Mouse (Mus musculus) forebrain, embryonic 12.5 days (tissue): ENCODE measurements at regions not wholly inside any gene's neighbourhood (a gene's known extent, or its start where the extent isn't known, plus 50 kb on each side); places are given as distances from the start of the nearest gene placed in this dataset.

Experiments used
- ATAC-seq: fragments of 200-750 bp; cut with Nextera tagmentation; 2 replicates; pipeline ENCODE4 v1.8.0; 2017; ENCODE audit warnings: moderate TSS enrichment; ENCODE audit not compliant: low FRiP score
- H3K27ac ChIP-seq: fragments of 300-500 bp; sonication (generic); 2 replicates; pipeline ENCODE4 v1.5.1; 2016; ENCODE audit warnings: mild to moderate bottlenecking
- H3K27me3 ChIP-seq: fragments of 300-500 bp; sonication (generic); 2 replicates; pipeline ENCODE4 v1.6.1; 2016; ENCODE audit warnings: mild to moderate bottlenecking
- H3K36me3 ChIP-seq: fragments of 300-500 bp; sonication (generic); replicated peaks from 2 replicates; pipeline ENCODE4 v1.6.1; 2016; ENCODE audit warnings: mild to moderate bottlenecking
- H3K4me1 ChIP-seq: fragments of 300-500 bp; sonication (generic); 2 replicates; pipeline ENCODE4 v1.6.1; 2016
- H3K4me2 ChIP-seq: fragments of 300-500 bp; sonication (generic); 2 replicates; pipeline ENCODE4 v1.6.1; 2016; ENCODE audit warnings: mild to moderate bottlenecking, moderate library complexity
- H3K4me3 ChIP-seq: fragments of 300-500 bp; sonication (generic); replicated peaks from 2 replicates; pipeline ENCODE4 v1.5.1; 2016; ENCODE audit warnings: mild to moderate bottlenecking
- H3K9ac ChIP-seq: fragments of 300-500 bp; sonication (generic); 2 replicates; pipeline ENCODE4 v1.6.1; 2016; ENCODE audit warnings: mild to moderate bottlenecking
- H3K9me3 ChIP-seq: fragments of 300-500 bp; sonication (generic); 2 replicates; pipeline ENCODE4 v1.6.1; 2016
- WGBS: fragments of 180-500 bp; shearing (Covaris S2); methylation state at CpG from one replicate; pipeline ENCODE4 v1.1.7; 2016; 5-methylcytosine and 5-hydroxymethylcytosine counted together

DNA sequence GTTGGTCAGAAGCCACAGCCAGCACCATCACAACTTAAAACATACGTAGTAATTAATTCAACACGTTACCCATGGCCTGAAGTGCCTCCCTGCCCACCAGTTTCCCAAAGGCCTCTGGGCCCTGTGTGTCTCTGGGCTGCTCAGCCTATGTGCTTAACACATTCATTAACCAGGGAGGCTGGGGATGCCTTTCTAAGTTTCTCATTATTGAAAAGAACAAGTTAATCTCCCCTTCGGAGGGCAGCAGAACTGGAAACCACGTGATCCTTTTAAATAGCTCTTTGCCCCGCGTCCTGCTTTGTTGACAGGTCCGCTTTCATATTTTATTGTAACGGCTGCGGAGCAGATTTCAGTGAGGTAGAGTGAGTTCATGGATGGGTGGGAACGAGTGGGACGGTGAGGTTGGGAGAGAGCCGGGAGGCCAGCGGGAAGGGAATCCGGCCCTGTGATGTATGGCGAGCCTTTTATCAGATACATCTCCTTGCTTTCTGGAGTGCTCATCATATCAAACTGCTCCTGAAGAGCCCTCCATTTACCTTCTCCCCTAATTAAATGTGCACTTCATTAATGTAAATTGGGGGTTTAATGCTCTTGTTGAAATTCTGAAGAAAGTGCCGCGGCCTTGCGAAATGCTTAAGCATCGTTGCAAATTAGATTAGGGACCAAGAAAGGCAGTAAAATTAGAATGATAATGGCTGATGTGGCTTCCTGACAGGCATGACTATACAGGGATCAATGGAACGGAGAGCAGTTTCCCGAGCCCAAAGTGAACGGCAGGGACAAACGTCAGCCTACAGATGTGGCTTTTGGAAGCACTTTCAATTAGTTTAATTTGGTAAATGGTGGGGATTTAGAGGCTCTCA, 127.0 kb downstream of the Nkx6-1 start:
- Histone ChIP-seq H3K36me3 (no peaks in the 10 kb centered on the region), H3K9ac (no peak overlapping the region), H3K4me2 (peak overlapping the region; percentile 31), H3K4me3 (no peak overlapping the region), H3K27me3 (peaks cover 94% of the 10 kb centered on the region), H3K27ac (no peak overlapping the region), H3K9me3 (no peaks in the 10 kb centered on the region), H3K4me1 (peaks cover 18% of the 10 kb centered on the region)
- WGBS: 0% methylated on average over 23 of the region's 23 CpGs
- ATAC-seq: peak; percentile 76

DNA sequence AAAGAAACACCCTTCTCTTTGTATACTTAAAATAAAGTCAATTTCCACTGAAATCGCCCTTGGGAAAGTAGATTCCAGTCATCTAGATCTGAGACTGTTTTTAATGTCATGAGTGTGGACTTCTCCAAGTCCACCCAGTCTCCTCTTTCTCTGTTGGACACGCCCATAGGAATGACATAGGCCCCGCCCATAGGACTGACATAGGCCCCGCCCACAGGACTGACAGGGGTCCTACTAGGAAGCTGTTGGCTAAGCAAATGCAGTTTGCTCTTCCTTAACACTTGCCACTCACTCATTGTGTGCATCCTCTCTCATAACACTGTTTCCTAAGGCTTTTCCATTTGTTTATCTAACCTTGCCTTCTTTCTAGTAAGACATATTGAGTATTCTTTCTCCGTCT, 129.3 kb downstream of the Nkx6-1 start:
- Histone ChIP-seq H3K4me2 (no peak overlapping the region), H3K9ac (no peak overlapping the region), H3K27me3 (peaks cover 95% of the 10 kb centered on the region), H3K36me3 (no peaks in the 10 kb centered on the region), H3K4me1 (peaks cover 18% of the 10 kb centered on the region), H3K9me3 (no peaks in the 10 kb centered on the region), H3K27ac (no peak overlapping the region), H3K4me3 (no peak overlapping the region)
- WGBS: 64% methylated on average over 5 of the region's 5 CpGs
- ATAC-seq: no peak

DNA sequence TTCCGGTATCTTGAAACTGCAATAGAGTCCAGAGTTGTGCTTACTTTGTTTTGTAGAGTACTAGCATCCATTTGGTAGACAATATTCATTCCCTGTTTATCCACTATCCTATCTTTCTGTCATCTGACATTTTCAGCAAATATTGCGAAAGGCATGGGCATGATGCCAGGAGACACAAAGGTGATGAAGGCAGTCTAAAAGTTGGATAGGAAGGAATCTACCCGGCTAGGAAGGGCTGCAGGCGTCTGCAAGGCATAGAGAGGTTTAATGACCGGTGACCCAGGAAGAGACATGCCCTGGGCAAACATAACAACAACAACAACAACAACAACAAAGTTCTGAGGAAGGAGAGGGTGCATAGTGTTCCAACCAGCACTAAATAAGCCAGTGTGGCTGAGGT, 139.4 kb downstream of the Nkx6-1 start:
- no peak overlapping the region for H3K4me2 ChIP-seq
- no peak for ATAC-seq
- no peaks in the 10 kb centered on the region for H3K36me3 ChIP-seq
- H3K9ac ChIP-seq: no peak overlapping the region
- no peak overlapping the region for H3K4me3 ChIP-seq
- H3K27me3 ChIP-seq: peaks cover 99% of the 10 kb centered on the region
- 48% methylated on average over 5 of the region's 5 CpGs for WGBS
- H3K4me1 ChIP-seq: peaks cover 32% of the 10 kb centered on the region
- H3K27ac ChIP-seq: no peak overlapping the region
- H3K9me3 ChIP-seq: no peaks in the 10 kb centered on the region

DNA sequence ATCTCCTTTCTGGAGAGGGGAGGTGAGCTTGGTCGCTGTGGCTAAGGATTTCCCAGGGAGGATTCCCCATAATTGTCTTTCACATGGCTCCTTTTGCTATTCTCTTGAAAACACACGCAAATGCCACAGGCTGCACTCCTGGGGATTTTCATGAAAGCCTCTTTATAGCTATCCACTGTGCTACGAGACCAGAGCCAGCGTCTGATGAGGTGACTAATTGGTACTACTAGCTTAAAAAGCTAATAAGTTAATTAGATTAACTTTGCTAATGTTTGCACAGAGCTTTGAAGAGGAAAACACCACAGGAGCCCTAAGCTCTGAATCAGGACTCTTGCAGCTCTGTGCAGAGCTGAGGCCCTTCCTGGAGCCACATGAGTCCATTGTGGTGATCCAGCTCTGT, 140.1 kb downstream of the Nkx6-1 start:
- peaks cover 96% of the 10 kb centered on the region for H3K27me3 ChIP-seq
- no peak overlapping the region for H3K9ac ChIP-seq
- WGBS: 2% methylated on average over 4 of the region's 4 CpGs
- no peak overlapping the region for H3K4me2 ChIP-seq
- H3K9me3 ChIP-seq: no peaks in the 10 kb centered on the region
- peaks cover 32% of the 10 kb centered on the region for H3K4me1 ChIP-seq
- H3K4me3 ChIP-seq: no peak overlapping the region
- no peaks in the 10 kb centered on the region for H3K36me3 ChIP-seq
- H3K27ac ChIP-seq: no peak overlapping the region
- 0 out of 2 replicates have a peak, but pooled peaks have one; percentile 17 for ATAC-seq

DNA sequence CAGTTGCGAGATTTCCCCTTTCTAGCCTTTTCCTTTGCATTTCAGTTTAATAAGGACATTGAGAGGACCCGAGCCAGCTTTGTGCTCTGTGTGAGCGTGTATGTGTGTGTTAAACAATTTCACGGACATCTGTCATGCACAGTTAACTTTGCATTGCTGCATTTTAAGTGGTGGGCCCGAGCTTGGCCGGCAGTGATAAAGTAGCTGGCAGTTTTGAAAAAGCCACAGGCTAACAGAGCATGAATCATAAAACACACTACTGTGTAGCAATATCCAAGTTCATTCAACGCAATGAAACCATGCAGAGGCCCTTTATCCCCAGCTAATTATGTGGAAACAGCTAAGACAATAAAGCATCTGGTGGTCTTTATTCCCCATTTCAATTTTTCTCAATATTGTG, 140.9 kb downstream of the Nkx6-1 start:
- H3K27ac ChIP-seq: no peak overlapping the region

DNA sequence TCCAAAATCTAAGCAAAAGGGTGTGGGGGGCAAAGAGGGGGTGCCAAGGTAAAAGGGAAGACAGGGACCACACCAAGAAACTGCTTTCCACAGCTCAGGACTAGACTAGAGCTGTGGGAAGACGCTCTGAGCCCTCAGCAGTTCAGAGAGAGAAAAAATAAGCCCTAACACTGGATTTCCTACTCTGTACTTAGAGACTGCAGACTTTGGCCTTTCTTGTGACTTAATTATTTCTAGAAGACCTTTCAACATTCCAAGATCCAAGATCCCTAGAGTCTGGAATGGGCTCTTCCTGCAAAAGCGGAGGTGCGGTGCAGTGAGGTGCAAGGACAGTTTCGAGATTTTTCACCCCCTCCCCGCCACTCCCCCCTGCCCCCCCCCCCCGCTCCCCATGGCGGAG, 141.3 kb downstream of the Nkx6-1 start:
- WGBS: 12% methylated on average over 7 of the region's 7 CpGs
- Histone ChIP-seq H3K27ac (no peak overlapping the region), H3K27me3 (peaks cover 94% of the 10 kb centered on the region), H3K4me1 (peaks cover 42% of the 10 kb centered on the region), H3K4me2 (peak overlapping the region; percentile 13; the same call in 1 of the 2 replicates), H3K9ac (no peak overlapping the region), H3K9me3 (no peaks in the 10 kb centered on the region), H3K36me3 (no peaks in the 10 kb centered on the region), H3K4me3 (no peak overlapping the region)
- ATAC-seq: no peak; the same call in 1 of the 2 replicates

More for the DNA sequence above, 140.9 kb downstream of the Nkx6-1 start:
- Histone ChIP-seq H3K4me1 (peaks cover 38% of the 10 kb centered on the region), H3K36me3 (no peaks in the 10 kb centered on the region), H3K9ac (no peak overlapping the region), H3K9me3 (no peaks in the 10 kb centered on the region), H3K27me3 (peaks cover 95% of the 10 kb centered on the region), H3K4me3 (no peak overlapping the region), H3K4me2 (peak overlapping the region; percentile 13; the same call in 1 of the 2 replicates)
- ATAC-seq: peak; percentile 52
- WGBS: 2% methylated on average over 7 of the region's 7 CpGs

DNA sequence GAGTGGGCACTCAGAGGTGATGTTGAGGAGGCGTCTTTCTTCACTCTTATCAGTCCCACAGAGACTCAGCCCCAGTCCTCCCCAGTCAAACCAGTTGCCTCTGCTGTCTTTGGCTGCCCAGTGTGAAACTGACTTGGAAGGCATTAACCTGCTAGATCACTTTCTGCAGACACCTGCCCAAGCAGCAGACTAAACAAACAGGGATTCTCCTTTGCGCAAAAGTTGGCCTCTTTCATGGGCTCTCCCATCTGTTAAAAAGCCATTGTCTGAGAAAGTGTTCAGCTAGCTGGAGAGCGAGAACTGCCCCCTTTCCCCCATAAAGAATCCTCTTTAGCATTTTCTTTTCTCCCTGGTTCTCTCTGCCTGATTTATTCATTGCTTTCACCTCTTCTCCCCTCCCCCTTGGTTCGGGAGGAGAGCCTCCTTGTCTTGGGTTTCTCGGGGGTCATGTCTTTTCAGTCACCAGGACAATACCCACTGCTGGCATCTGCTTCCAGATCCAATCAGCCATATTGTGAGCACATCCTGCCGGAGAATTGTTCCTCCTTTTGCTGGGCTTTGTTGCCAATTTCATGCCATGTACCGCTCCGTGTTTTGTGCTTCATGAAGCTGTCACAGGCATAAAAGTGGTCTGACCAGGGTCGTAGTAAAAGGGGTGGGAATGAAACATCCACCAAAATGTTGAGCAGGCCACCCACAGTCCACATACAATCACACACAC, 143.7 kb downstream of the Nkx6-1 start:
- Histone ChIP-seq H3K27ac (no peak overlapping the region), H3K4me3 (no peak overlapping the region), H3K36me3 (no peaks in the 10 kb centered on the region), H3K27me3 (peaks cover 90% of the 10 kb centered on the region), H3K4me2 (peak overlapping the region; percentile 8; the same call in 1 of the 2 replicates), H3K9ac (no peak overlapping the region), H3K4me1 (peaks cover 44% of the 10 kb centered on the region), H3K9me3 (no peaks in the 10 kb centered on the region)
- 9% methylated on average over 9 of the region's 9 CpGs for WGBS
- ATAC-seq: no peak

DNA sequence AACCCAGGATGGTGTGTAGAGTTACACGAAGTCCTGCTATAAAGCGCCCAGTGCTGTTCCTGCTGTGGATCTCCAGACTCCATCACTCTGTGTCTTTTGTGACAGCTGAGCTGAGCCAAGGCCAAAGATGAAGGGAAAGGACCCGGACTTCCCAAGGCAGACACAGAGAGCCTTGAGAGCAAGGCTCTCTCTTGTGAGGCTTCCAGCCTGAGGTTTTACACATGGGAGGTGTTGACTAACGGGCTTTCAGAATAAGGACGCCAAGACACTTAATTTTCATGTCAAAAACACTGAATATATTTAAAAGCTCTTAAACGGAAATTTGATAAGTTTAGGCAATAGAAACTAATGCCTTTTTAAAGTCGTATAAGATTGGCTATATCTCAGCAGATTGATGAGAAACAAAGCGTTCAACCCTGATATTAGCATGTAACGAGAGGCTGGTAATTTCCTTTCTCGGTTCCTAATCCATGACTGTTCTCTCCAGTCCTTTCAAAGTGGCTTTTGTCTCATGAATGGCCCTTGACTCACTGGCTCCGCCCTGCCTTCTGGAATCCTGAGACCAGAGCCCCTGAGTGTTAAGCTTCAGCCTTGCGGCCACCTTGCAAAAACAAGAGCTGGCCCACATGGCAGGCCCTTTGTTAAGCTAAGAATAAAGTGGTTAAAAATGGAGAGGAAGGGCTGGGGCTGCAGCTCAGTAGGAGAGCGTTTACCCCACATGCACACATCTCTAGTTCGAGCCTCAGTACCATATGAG, 145.8 kb downstream of the Nkx6-1 start:
- no peaks in the 10 kb centered on the region for H3K36me3 ChIP-seq
- peaks cover 88% of the 10 kb centered on the region for H3K27me3 ChIP-seq
- no peak overlapping the region for H3K4me2 ChIP-seq
- 9% methylated on average over 14 of the region's 14 CpGs for WGBS
- H3K27ac ChIP-seq: no peak overlapping the region
- no peak overlapping the region for H3K9ac ChIP-seq
- H3K9me3 ChIP-seq: no peaks in the 10 kb centered on the region
- no peak overlapping the region for H3K4me3 ChIP-seq
- H3K4me1 ChIP-seq: peaks cover 34% of the 10 kb centered on the region
- peak; percentile 61; the same call in 1 of the 2 replicates for ATAC-seq

DNA sequence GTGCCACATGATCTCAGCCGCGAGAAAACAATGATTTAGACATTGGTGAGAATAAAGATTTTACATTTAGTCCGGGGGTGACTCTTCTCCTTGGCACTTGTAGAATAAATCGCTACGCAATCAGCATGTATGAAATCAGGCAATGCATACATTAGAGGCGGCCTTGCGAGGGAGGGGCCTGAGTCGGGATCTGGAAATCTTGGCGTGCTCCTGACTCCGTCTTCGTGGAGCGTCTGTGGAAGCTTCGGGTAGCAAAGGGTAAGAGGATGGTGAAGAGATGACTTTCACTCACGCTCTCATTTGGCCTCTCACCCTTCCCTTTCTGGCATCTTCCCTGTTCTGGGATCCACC, 167.1 kb downstream of the Nkx6-1 start:
- no peaks in the 10 kb centered on the region for H3K9me3 ChIP-seq
- ATAC-seq: no peak
- no peaks in the 10 kb centered on the region for H3K4me1 ChIP-seq
- H3K4me3 ChIP-seq: no peak overlapping the region
- 95% methylated on average over 14 of the region's 14 CpGs for WGBS
- H3K9ac ChIP-seq: no peak overlapping the region
- no peaks in the 10 kb centered on the region for H3K36me3 ChIP-seq
- no peak overlapping the region for H3K27ac ChIP-seq
- peaks cover 24% of the 10 kb centered on the region; the same call in 1 of the 2 replicates for H3K27me3 ChIP-seq
- H3K4me2 ChIP-seq: no peak overlapping the region

DNA sequence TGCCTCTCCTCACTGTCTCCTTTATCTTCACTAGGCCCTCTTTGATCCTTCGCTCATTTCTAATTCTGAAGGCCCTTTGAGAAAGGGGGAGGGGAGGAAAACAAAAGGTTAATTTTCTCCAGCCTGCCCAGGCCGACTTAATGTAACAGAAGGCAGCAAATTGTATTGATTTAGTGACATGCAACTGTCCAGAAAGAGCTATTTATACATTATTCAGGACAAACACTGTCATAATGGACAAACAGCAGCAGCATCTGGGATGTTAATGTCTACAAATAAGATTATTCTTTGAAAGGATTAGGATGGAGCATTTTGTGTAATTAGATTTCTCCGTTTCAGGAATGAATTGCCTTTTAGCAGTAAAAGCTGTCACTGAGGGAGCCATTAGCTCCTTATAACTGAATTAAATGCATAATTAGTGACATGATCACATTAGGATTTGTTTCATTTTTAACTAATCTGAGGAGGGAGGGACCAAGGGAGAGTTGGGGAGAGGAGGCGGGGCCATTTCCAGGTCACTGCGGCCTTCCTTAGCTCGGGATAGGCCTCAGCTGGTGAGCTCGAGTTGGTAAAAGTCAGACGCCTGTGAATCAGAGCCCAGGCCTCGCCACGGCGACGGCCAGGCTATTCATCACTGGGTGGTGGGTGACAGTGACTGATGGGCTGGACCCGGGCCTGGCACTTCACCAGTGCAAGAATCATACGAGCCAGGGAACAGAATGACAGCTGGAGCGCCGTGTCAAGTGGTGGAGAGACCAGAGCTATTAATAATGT, 167.7 kb downstream of the Nkx6-1 start:
- 56% methylated on average over 16 of the region's 16 CpGs for WGBS
- ATAC-seq: peak; percentile 58

DNA sequence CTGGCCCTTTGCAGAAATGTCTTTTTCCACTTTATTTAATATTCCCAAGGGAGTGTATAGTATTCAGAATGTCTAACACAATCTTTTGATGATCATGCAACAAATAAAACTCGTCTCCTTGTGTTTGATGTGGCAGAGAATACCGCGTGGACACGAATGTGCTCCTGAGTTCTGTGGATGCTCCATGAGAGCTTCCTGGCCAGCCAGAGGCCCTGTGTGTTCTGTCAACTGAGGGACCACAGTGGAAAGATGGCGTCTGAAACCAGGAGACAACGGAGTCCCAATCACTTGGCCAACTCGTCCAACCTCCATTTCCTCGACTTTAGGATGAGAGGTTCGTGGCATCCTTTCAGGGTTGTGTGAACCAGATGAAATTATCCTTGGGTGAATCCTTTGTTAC, 168.6 kb downstream of the Nkx6-1 start:
- Histone ChIP-seq H3K27me3 (peaks cover 22% of the 10 kb centered on the region; the same call in 1 of the 2 replicates), H3K9ac (no peak overlapping the region), H3K36me3 (no peaks in the 10 kb centered on the region), H3K27ac (no peak overlapping the region), H3K9me3 (no peaks in the 10 kb centered on the region), H3K4me3 (no peak overlapping the region), H3K4me2 (no peak overlapping the region), H3K4me1 (no peaks in the 10 kb centered on the region)
- 96% methylated on average over 9 of the region's 9 CpGs for WGBS
- ATAC-seq: no peak

More for the DNA sequence above, 167.7 kb downstream of the Nkx6-1 start:
- Histone ChIP-seq H3K27me3 (peaks cover 22% of the 10 kb centered on the region; the same call in 1 of the 2 replicates), H3K27ac (no peak overlapping the region), H3K4me1 (no peaks in the 10 kb centered on the region), H3K9ac (no peak overlapping the region), H3K36me3 (no peaks in the 10 kb centered on the region), H3K4me3 (no peak overlapping the region), H3K9me3 (no peaks in the 10 kb centered on the region), H3K4me2 (no peak overlapping the region)
